Mouse (Mus musculus) retina, postnatal 1 day (tissue): Measurements from ENCODE around the gene Ghrl.
"Not testable (repeated sequence)": the region's sequence is repeated elsewhere in the genome, so short reads cannot be mapped to it uniquely, and the experiment has no call there.

Experiments used
- DNase-seq: peaks from one replicate; pipeline ENCODE4 v3.0.0-alpha.2; 2012

The Ghrl gene

DNA sequence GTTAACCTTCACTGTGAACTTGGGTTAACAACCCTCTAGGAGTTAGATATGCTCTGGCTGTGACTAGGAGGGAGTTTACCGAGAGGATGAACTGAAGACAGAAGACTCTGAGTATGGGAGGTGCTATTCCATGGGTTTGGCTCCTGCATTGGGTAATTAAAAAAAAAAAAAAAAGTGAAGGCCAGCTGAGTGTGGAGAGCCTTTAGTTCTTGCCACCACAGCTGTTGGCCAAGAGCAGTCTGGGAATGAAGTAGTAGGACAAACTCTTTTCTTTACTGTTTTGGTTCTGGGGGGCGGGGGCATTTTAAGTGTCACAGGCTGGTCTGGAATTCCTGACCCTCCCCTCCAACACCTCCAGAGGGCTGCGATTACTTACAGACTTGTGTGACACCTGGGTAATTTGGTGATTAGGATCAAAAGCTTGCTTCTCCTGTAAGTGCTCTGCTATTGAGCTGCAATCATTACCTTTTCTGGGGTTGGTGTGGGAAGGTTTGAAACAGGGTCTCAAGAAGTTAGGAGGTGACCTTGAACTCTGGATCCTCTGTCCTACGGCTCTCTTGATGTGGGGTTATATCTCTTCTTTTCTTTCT is 23.8 kb downstream of the Ghrl start:
- no peak for DNase-seq

DNA sequence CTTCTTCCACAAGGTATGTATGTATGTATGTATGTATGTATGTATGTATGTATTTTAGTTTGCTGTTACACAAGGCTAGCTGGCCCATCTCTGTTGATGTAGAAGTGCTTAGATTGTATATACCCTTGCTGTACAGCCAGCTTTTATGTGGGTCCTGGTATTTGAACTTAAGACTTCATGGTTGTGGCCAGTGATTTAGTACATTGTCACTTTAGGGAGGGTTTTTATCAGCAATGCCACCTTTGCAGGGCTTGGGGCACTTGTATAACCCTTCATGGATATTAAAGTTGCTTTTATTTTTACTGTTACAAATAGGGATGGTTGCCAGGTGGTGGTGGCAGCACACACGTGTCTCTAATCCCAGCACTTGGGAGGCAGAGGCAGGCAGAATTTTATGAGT is 24.5 kb downstream of the Ghrl start:
- DNase-seq: no peak

DNA sequence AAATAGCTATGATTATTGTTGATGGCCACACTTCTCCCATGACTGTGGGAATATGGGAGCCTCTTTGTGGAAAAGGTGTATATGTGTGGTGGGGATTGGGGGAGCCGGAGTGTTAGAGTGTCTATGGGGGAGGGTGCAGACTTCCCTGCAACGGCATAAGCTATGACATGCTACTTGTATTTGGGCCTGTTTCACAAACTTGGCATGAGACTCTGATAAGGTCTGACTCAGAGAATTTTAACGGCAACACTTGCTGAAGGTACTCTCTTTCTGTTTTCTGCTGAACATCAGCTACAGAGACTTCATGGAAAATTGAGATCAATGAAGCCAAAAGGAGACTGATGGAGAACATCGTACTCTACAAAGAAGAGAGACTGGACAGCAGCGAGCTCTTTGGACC is 26.3 kb downstream of the Ghrl start:
- no peak for DNase-seq

DNA sequence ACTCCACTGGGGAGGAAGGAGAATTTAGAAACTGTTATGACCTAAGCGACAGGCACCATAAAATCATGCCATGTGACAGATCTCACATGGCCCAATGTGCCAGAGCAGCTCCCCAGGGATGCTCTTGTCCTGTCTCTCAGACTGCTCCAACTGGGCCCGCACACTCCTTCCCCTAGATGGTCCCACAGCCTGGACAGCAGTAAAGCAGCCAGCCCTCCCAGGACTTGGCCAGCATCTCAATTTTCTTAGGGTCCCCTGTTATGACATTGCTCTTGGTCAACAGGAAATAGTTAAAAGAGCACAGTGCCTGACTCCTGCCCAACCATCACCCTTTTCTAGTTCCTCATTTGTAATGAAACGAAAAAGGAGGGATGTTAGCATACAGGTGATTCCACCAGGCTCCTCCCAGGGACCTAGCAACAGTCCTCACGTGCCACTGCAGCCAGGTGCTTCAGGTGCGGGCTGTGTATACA is 27.0 kb downstream of the Ghrl start:
- no peak for DNase-seq

DNA sequence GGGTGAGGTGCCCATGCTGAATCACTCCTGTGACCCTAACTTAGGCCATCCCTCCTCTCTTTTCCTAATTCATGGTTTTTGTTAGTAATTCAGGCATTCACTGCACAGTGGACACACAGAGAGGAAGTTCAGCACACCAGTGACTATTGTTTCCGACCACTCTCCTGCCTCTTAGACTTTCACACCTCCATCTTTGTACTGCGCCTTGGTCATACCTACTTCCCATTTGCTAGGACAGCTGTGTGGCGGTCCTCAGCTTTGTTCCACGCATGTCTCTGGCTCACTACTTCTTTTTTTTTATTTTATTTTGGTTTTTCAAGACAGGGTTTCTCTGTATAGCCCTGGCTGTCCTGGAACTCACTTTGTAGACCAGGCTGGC is 28.6 kb downstream of the Ghrl start:
- DNase-seq: no peak

DNA sequence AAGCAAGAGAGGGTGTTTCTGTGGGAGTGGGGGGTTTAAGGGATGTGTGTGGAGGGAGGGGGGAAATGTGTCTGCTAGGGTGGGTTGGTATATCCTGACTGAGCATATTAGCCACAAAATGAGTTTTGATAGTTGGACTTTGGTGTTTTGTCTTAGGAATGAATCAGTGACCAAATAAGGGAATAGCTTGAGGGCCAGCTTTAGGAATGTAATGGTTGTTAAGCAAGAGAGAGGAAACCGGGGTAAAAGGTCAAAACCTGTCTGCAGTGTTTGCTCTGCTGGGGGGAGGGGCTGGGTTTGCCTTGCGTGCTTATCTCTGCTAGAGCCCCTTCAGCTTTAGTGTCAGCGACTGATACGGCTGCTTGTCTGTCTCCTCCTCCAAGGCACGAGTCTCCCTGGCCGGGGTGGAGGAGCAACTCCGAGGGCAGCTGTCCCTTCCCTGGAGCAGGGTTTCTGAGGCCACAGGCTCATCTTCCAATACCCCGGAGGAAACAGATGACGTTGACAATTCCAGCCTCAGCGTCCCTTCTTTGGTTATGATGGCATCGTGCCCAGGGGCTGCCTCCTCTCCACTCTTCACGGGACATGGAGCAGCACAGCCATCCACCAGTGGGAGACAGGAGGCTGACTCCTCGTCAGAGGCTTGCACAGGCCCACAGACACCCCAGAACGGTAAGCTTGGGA is 29.1 kb downstream of the Ghrl start:
- DNase-seq: peak; percentile 43

DNA sequence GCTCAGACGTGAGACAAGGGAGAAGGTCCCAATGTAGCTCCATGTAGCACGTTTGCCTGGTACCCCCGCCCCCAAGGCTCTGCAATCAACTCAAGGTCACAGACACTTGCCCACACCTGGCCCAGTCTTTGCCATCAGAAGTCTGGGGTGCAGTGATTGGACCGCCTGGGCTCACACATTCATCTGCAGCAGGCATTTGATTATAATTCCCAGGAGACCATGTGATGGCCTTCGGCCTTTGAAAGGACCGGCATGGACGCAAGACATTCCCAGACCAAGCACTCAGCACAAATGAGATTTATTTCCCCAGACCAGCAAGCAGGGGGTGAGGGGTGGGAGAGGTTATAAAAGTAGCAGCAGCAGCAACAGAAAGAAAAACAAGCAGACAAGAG is 29.7 kb downstream of the Ghrl start:
- peak; percentile 31 for DNase-seq

DNA sequence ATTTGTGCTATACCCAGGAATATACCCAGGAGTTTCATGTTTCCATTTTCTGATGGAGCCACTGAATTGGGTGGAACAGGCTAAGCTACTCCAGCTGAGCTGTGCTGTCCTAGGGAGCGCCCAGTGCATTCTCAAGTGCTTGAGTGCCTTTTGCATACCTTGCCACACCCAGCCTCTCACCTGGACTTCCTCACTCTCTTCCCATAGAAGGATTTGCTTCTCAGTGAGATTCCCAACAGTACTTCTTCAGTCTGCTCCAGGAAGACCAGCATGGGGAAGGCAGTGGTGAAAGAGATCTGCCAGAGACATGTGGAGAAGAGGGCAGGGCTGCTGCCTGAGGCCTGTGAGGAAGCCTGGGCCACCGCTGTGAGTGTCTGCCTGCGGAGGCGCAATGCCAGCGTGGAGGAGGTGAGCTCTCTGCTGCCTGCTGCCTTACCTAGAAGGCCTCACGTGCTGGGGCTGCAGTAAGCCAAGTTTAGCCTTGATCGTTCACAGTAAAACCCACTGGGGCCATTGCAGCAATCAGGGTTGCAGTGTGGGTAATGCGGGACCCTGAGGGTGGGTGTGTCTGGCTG is 33.0 kb downstream of the Ghrl start:
- DNase-seq: no peak

DNA sequence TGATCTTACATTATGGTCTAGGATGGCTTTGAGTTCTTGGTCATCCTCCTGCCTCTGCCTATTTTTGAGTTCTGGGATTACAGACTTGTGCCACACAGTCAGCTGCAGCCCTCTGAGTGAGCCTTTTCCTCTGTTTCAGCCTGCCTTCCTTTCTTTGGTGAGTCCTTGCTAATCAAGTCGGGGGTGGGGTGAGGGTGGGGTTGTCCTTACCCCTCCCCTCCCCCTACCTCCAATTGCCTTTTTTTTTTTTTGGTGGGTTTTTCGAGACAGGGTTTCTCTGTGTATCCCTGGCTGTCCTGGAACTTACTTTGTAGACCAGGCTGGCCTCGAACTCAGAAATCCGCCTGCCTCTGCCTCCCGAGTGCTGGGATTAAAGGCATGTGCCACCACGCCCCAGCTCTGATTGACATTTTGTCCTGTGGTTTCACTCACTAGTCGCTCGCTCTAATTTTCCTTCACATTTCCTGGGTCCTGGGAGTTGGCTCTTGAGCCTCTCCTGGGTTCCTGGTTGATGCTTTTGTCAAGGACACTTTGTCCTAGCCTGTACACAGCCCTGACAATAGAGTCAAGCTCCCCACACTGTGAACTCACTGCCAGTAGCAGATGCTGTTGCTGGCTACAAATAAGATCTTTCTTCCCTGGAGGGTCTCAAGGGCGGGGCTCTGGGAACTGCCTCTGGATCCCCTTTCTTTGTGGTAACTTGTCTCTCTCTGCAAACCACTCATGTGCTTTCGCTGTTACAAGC is 36.4 kb downstream of the Ghrl start:
- DNase-seq: no peak

DNA sequence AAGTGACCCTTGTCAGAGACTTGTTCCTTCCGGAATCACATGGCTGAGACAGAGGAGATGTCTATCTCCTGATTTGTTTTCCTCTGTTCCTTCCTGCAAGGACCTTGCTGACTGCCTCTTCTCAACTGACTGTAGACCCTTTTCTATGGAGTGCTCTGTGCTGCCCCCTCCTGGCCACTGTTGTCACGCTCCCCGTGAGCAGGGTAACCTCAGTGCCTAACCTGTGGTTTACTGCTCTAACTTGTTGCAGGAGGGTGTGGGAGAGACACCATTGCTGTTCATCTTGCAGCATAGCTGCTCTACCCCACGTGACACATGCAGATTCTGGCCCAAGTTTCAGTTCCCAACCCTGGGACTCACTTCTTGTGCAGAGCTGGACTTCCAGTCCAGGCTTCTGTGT is 38.4 kb downstream of the Ghrl start:
- DNase-seq: peak; percentile 83

DNA sequence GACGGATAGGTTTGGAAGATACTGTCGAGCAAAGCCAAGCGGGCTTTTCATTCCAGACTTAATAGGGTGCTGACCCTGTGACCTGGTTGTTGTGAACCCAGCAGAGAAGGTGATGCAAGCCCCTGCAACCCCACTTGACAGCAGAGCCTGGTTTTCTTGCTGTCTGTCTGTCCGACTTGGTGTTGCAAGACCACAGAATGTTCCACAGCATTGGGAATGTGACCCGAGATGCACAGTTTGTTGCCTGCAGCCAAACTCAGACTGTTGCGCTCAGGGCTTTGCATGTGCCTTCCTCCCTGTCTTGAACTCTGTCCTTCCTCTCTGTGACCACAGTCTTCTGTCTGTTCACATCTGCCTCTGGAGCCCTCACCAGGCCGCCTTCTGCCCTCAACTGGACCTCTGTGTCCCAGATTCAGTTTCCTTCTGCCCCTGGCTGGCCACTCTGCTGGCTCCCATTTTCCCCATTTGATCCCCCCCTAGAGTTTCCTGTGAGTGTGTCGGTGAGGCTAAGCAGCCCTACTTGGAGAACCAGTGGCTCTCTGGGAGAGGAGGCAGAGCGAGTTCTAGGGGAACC is 39.6 kb downstream of the Ghrl start:
- no peak for DNase-seq

DNA sequence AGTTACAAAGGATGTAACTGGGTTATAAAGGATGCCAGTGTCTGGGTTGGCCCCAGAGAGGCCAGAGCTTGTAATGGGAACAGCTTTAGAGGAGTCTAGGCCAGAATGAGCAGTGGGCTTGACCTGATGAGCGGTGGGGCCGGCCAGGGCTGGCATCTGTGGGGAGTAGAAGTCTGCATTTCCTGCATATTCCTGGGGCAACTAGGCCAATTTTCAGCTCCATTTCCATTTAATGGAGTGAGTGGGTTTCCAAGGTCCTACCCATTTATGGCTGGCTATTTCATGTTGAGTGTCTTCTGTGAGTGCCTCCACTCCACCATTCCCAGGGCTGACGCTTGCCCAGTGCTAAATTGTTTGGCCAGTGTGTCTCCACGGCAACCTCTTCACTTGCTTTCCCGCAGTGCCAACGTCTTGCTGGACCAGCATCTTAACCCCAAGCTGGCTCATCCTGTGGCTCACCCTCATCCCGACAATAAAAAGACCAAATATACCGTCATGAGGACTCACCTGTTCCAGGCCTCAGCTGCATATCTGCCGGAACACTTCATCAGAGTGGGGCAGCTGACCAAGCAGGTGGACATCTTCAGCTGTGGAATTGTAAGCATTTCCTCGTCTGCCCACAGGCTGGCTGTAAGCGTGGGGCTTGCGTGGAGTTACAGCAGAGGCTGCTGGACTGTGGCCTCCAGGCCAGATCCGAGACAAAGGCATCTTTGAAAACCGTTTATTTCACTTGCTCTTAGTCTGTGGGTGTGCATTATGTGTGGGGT is 41.3 kb downstream of the Ghrl start:
- peak; percentile 57 for DNase-seq

DNA sequence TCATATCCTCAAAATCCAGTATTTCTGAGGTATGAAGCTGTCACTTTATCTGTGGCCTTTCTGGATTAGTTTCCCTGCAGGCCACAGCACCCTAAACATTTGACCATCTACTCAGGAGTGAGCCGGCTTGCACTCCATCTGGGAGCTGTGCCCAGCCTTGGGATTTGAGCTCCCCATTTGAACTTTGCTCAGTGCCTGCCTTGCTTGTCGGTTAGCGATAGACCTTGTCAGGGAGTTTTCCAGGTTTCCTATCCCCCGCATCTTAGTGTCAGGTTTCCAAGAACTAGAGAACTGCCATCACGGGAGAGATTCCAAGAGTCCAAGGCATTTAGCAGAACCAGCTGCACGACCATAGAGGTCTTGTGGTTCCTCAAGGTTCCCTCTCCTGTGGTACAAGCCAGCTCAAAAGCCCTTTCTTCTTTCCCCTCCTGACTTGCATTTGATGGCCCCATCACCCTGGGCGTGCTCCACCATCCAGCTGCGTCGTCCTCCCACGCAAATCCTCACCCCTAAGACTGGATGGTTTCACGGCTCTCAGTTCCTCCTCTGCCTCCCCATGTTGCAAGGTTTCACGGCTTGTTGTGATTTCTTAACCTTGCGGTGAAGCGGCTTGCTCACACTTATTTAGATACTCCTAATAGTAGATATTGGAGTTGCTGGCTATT is 42.5 kb downstream of the Ghrl start:
- DNase-seq: no peak

DNA sequence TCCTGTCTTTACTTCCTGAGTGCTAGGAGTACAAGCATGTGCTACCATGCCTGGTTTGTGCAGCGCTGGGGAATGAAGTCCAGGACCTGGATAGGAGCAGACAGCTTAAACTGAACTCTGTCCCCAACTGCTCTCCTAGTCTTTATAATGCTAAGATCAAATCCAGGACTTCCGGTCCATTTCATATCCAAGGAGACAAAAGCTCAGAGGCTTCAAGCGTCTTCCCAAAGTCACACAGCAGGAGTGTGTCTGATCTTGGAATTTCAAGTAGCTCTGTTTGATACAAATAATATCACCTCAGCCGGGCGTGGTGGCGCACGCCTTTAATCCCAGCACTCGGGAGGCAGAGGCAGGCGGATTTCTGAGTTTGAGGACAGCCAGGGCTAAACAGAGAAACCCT is 43.7 kb downstream of the Ghrl start:
- DNase-seq: no peak

DNA sequence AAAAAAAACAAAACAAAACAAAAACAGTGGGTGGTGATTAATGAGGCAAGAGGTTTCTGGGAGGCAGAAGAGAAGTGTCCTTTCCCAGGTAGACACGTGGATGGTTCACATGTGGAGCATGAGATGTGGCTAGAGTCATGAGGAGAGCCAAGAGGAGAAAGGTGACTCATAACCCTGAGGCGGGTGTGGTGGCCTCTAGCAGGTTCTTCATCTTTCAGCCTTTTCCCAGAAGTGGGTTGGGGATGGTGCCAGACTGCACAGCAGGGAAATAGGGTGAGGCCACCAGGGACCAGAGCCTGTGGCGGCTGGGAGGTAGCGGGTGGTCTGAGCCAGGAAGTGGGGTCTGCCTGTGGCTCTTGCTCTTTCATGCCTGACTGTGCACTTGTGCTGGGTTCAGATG is 44.4 kb downstream of the Ghrl start:
- DNase-seq: no peak

DNA sequence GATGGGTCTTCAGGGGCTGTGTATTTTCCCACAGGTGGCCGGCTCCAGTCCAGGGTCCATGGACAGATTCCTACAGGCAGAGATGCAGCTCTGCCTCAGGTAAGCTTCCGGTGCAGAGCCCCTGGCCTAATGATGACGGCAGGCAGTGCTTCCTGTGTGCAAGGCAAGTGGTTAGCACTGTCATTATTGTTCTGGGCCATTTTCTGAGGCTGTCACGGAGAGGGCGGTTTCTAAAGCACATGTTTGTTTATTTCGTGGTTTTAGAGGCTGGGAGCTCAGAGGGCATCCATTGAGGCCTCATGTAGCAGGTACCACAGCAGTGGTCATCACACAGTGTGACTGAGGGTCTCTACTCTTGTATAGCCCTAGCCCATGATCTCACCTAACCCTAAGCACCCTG is 46.7 kb downstream of the Ghrl start:
- no peak for DNase-seq

DNA sequence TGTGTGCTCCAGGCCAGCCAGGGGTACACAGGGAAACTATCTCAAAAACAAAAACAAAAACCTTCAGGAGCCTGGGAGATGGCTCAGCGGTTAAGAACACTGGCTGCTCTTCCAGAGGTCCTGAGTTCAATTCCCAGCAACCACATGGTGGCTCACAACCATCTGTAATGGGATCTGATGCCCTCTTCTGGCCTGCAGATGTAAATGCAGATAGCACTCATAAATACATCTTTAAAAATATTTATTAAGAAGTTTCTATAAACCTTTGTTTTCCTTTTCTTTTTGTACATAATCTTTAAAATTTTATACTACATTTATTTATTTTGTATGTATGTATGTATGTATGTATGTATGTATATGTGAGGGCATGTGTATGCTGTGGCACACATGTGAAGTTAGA is 47.7 kb downstream of the Ghrl start:
- not testable (repeated sequence) for DNase-seq

DNA sequence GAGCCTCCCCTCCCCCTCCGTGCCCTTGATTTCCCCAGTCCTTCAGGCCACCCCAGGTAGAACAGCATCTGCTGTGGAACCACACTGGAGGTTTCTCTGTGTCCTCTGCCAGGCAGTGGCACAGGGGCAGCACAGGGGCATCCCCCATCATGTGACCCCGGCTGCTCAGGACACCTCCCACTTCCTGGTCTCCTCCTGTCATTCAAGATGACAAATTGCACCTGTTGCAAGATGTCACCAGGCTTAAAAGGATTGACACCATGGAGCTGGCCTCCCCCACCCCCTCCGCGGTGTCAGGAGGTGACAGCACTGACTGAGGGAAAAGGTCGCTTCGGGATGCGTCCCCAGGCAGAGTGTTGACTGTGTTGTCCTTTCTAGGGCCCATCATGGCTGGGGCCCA is 49.9 kb downstream of the Ghrl start:
- DNase-seq: no peak

DNA sequence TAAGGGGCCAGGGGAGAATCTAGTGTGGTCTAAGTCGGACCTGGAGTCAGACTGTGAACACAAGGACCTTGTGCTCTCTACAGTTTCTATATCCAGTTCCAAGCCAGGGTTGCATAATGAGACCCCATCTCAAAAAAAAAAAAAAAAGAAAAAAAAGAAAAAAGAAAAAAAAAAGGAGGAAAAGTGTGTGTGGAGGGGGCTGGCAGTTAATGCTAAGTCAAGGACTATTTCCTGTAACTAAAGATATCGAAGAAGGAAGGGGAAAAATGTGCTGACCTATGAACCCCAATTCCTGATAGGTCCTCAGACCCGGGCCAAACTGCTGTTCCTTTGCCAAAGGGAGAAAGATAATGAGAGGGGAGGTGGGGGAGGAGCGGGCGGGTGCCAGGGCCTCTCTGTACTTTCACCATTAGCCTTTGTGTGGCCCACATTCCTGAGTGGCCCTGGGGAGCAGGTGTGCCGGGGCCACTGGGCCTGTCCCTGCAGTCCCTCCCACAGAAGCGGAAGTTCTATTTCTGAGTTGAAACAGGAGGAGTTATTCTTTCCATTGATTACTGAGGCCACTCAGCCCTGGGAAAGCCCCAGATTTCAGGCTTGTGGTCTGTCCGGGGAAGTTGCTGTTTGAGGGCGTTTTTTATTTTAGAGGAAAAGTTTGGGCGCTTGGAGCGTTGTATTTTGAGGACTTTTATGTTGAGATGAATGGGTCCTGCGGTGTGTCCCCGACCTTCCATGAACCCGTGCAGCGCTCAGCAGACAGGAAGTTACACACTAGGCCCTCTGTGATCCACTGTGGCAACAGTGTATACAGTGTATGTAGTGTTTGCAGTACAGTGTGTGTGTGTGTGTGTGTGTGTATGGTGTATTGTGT is 51.2 kb downstream of the Ghrl start:
- peak; percentile 66 for DNase-seq

DNA sequence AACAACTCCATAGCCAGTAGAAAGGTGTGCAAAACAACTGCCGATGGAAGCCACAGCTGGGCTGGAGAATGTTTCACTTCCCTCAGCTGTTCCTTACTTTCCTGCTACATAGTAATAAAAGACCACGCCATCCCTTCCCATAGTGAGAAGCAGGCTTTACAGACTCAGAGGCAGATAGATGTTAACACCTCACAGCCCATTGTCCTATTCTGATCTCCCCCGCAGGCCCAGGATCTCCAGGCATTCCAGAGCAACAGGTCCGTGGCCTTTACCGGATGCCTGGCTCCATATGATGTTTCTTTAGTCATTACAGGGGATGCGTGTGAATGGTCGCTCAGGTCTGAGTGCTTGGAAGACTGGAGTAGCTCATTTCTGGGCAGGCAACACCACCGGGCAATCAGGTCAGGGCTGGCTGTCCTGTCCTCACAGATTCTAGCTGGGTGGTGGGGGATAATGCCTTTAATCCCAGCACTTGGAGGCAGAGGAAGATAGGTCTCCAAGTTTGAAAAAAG is 52.0 kb downstream of the Ghrl start:
- DNase-seq: no peak
